Mouse (Mus musculus): ENCODE results near the gene Etv5. TPM values are rescaled to one million over a fixed set of nuclear protein-coding genes. Genes with fewer than 3 reads are reported as not detected.
"Not testable (repeated sequence)": the region's sequence is repeated elsewhere in the genome, so short reads cannot be mapped to it uniquely, and the experiment has no call there.

The Etv5 gene
- polyA plus RNA-seq, 1 experiment, result 55.9 TPM

GRCm38 (mm10) chr16:22398354-22398753 lies 41.2 kb downstream of the Etv5 start:
- DNase-seq (ENCODE audit: extremely low spot score in 1 of 2, low spot score in 1 of 2), result no peak

DNA sequence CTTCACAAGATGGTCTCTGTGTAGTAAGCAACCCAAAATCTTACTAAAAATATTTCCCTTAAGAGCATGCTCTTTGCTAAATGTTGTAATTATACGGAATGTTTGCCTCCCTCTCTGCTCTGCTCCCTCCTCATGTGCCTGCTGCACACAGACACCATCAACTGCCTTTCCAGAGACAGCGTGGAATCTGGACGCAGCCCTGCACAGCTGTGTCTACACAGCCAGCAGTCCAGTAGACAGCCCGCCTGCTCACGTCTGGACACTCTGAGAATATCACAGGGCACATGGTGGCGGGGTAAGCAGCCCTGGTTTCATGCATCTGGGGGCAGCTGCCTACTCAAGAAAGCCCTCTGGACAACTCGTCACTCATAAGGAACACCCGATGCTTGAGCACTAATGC lies 43.1 kb downstream of the Etv5 start:
- DNase-seq (ENCODE audit: extremely low spot score in 1 of 2, low spot score in 1 of 2), result no peak

GRCm38 (mm10) chr16:22395093-22395844 lies 44.2 kb downstream of the Etv5 start:
- DNase-seq (ENCODE audit: extremely low spot score in 1 of 2, low spot score in 1 of 2), result no peak

GRCm38 (mm10) chr16:22390348-22390897 lies 49.1 kb downstream of the Etv5 start:
- no peak for DNase-seq (ENCODE audit: extremely low spot score in 1 of 2, low spot score in 1 of 2)

DNA sequence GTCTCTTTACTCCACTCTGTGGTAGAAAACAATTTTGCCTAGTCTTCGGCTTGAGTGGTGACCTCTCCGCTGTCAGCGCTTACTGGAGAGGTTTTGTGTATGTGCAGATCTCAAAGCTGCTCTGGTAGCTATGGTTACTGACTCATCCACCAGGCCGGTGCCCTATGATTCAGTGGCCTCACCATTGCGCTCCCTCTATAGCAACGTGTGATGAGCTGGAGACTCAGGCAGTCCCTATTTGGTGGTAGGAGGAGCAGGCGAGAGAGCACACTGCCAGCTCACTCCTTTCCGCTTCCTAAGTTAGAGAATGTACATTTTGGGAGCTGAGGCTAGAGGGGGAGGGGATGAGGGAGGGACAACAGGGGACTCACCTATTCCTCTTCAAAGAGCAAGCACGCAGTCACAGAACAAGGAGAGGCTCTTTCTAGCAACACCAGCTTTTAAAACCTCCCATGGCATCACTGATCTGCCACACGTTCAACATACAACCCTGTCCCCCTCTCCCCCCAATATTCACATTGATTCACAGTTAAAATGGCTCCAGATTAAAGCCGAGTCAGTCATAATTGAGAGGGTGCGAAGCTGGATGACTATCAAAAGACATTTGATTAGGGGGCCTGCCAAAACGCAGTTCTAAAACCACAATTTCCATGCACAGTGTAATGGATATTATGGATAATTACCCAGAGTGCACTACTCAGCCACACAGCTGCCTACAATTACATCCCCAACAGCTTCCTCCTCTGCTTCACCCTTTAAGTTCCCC lies 50.2 kb downstream of the Etv5 start:
- peak in 1 of 2 experiments; percentile 61 for DNase-seq (ENCODE audit: extremely low spot score in 1 of 2, low spot score in 1 of 2)

DNA sequence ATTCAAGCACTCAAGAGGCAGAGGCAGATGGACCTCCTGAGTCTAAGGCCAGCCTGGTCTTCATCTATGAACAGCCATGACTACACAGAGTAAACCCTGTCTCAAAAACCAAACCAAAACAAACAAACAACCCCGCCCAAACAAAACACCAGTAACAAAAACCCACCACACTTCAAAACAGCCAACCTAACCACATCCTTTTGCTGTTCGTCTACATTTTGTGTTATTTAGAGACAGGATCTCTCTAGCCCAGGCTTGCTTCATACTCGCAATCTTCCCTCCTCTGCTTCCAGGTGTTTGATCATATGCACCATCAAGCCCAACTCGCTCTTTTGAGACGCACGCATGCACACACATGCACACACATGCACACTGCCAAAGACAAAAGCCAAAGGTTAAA lies 51.8 kb downstream of the Etv5 start:
- DNase-seq (ENCODE audit: extremely low spot score in 1 of 2, low spot score in 1 of 2), result no peak

GRCm38 (mm10) chr16:22382018-22382417 lies 57.5 kb downstream of the Etv5 start:
- not testable (repeated sequence) for DNase-seq (ENCODE audit: extremely low spot score in 1 of 2, low spot score in 1 of 2)

- DNase-seq (ENCODE audit: extremely low spot score in 1 of 2, low spot score in 1 of 2), result no peak
Measured at GRCm38 (mm10) chr16:22380981-22381380, 58.5 kb downstream of the Etv5 start.

- DNase-seq (ENCODE audit: extremely low spot score in 1 of 2, low spot score in 1 of 2), result no peak
Measured at GRCm38 (mm10) chr16:22379986-22380385, 59.5 kb downstream of the Etv5 start.

DNA sequence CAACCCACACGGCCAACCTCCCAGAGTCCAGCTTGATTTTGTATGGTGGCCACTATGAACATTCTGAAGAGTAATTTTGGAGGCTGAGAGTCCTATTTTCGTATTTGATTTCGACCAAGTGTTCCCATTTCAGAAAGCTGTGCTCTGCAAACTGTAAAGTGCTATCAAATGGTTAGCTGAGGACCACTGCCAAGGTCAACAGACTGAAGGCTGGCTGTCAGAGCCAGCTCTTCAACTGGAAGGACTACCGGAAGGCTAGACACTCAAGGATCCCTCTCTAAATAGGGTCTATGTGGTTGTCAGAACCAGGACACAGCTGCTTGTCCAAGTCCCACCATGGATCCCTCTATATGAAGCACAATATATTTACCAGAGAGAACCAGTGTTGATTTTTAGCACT lies 60.2 kb downstream of the Etv5 start:
- no peak for DNase-seq (ENCODE audit: extremely low spot score in 1 of 2, low spot score in 1 of 2)

DNA sequence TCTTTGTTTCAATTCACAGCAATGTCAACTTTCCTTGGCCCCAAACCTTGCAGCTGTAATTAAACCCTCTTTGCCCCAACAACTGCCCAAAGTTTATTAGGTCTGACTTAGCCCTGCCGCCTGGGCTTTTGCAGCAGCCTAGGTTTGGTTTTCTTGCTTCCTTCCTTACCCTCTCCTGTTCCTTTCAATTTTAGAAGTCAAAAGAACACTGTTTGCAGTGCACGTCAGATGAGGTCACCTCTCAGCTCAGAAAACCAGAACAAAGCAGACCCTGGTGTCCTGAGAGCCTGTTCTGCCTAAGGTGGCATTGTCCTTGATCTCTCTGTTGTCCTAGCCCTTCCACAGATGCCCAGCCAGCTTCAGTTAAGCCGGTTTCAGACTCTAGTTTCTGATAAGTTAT lies 61.8 kb downstream of the Etv5 start:
- DNase-seq (ENCODE audit: extremely low spot score in 1 of 2, low spot score in 1 of 2), result no peak

GRCm38 (mm10) chr16:22374898-22375297 lies 64.6 kb downstream of the Etv5 start:
- DNase-seq (ENCODE audit: extremely low spot score in 1 of 2, low spot score in 1 of 2), result no peak

GRCm38 (mm10) chr16:22372701-22373124 lies 66.8 kb downstream of the Etv5 start:
- no peak for DNase-seq (ENCODE audit: extremely low spot score in 1 of 2, low spot score in 1 of 2)

GRCm38 (mm10) chr16:22372225-22372624 lies 67.3 kb downstream of the Etv5 start:
- DNase-seq (ENCODE audit: extremely low spot score in 1 of 2, low spot score in 1 of 2), result no peak

GRCm38 (mm10) chr16:22367099-22367498 lies 72.4 kb downstream of the Etv5 start:
- no peak for DNase-seq (ENCODE audit: extremely low spot score in 1 of 2, low spot score in 1 of 2)

- DNase-seq (ENCODE audit: extremely low spot score in 1 of 2, low spot score in 1 of 2), result peak; percentile 59 to 74
Measured at GRCm38 (mm10) chr16:22366040-22366439, 73.5 kb downstream of the Etv5 start.

- DNase-seq (ENCODE audit: extremely low spot score in 1 of 2, low spot score in 1 of 2), result no peak
Measured at GRCm38 (mm10) chr16:22365596-22365995, 73.9 kb downstream of the Etv5 start.

- peak in 1 of 2 experiments; percentile 57 for DNase-seq (ENCODE audit: extremely low spot score in 1 of 2, low spot score in 1 of 2)
Measured at GRCm38 (mm10) chr16:22358701-22359354, 80.7 kb downstream of the Etv5 start.

DNA sequence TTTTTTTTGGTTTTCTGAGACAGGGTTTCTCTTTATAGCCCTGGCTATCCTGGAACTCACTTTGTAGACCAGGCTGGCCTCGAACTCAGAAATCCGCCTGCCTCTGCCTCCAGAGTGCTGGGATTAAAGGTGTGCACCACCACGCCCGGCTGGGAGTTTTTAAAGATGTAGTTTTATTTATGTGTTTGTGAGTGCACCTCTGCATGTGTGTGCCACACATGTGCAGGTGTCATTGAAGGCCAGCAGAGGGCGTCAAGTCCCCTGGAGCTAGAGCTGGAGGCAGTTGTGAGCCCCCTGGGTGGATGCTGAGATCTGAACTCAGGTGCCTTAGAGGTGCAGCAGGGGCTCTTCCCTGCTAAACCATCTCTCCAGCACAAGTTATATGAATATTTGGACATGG lies 85.3 kb downstream of the Etv5 start:
- DNase-seq (ENCODE audit: extremely low spot score in 1 of 2, low spot score in 1 of 2), result not testable (repeated sequence)

GRCm38 (mm10) chr16:22353639-22354038 lies 85.9 kb downstream of the Etv5 start:
- DNase-seq (ENCODE audit: extremely low spot score in 1 of 2, low spot score in 1 of 2), result no peak

DNA sequence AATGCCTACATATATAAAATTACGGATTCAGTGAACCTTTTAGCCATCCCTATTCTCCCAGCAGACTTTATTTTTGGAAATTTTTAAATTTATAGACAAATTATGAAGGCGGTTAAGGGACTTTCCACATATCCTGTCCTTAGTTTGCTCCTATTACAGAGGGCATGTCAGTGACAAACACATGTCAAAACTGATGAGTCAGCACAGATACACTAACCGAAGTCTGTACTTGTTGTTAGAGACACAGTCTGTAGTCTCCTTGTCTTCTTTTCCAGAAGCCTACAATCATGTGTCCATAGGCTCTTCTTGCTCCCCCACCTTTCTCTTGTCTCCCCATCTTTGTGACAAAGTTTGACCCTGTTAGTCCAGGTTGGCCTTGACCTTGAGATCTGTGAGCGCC lies 88.3 kb downstream of the Etv5 start:
- DNase-seq (ENCODE audit: extremely low spot score in 1 of 2, low spot score in 1 of 2), result no peak
